In genomic region chr1:39418852-39419251, GRCm38 (mm10) we compare ENCODE assay signal across 23 mouse cellular contexts. TPM values are rescaled to one million over a fixed set of nuclear protein-coding genes. Genes with fewer than 3 reads are reported as not detected.
DNase-seq lines count a peak whose midpoint lies in the region; ATAC-seq and TF ChIP-seq lines count a peak whose summit lies in the region.
"Had no signal": no experiment of that assay in that cellular context is flagged by ENCODE, and none has a peak within 500 bp of the region (broad histone marks: within the 10 kb centered on the region; RNA-seq: fewer than 3 reads in every experiment).

No protein-coding gene starts in this region.

- no peak for TF ChIP-seq EP300 in heart, postnatal 0 days (IDR thresholded peaks at IDR 0.05; ENCODE audit: low read depth)

- no peak overlapping the region for H3K4me2 ChIP-seq in heart, postnatal 0 days (ENCODE audit: low read depth, low read length)
- H3K4me2 ChIP-seq: hindbrain, embryonic 12.5 days had no signal

- 46% methylated on average over 9 of the region's 9 CpGs for WGBS in heart, embryonic 10.5 days
- WGBS in heart, postnatal 0 days, result 55% methylated on average over 9 of the region's 9 CpGs

- no peak for ATAC-seq in heart, postnatal 0 days (ENCODE audit: insufficient read depth, low read depth)
- 0 out of 2 replicates have a peak, but pooled peaks have one; percentile 16 for ATAC-seq in erythroblast, adult 5-6 weeks (replicated peaks; ENCODE audit: low FRiP score, poor library complexity, severe bottlenecking)
- ATAC-seq: CD4-positive, CD25-positive, alpha-beta regulatory T cell, adult 4 months; forebrain, embryonic 14.5 days; hindbrain, embryonic 16.5 days; inflammation-experienced regulatory T-cells, adult 6 months had no signal

- H3K36me3 ChIP-seq in heart, embryonic 10.5 days, result no peaks in the 10 kb centered on the region; the same call in 1 of the 2 replicates
- H3K36me3 ChIP-seq in heart, postnatal 0 days (replicated peaks; ENCODE audit: control insufficient read depth, insufficient read depth, low read length), result no peaks in the 10 kb centered on the region
- H3K36me3 ChIP-seq: embryonic facial prominence, embryonic 10.5 days; forebrain, embryonic 10.5 days; hindbrain, embryonic 12.5 days had no signal

- no peak for DNase-seq in heart, embryonic 10.5 days (ENCODE audit: low spot score)
- DNase-seq in heart, adult 18-20 months, result no peak
- DNase-seq in heart, postnatal 0 days (ENCODE audit: low spot score), result no peak
- DNase-seq in heart, postnatal 4 days, result no peak
- DNase-seq in lung, postnatal 36 days, result peak; percentile 55
- DNase-seq in lung, postnatal 10 days, result no peak
- DNase-seq: adrenal gland, adult 8-10 months; adrenal gland, postnatal 36 days; B cell, adult 2 months; cerebellum, adult 2 months; cerebellum, postnatal 10 days; gastrocnemius, adult 2 months; gastrocnemius, postnatal 25 days; heart, postnatal 36 days had no signal

- H3K27me3 ChIP-seq in heart, embryonic 10.5 days (ENCODE audit: insufficient read depth, poor library complexity, severe bottlenecking), result no peaks in the 10 kb centered on the region
- H3K27me3 ChIP-seq in heart, postnatal 0 days (ENCODE audit: control insufficient read depth, insufficient read depth, low read length), result no peaks in the 10 kb centered on the region
- H3K27me3 ChIP-seq: hindbrain, embryonic 12.5 days had no signal

- no peak overlapping the region for H3K4me3 ChIP-seq in heart, embryonic 10.5 days
- H3K4me3 ChIP-seq in heart, postnatal 0 days (ENCODE audit: low read depth, low read length), result no peak overlapping the region
- H3K4me3 ChIP-seq: embryonic facial prominence, embryonic 10.5 days; erythroblast, embryonic 14.5 days; forebrain, embryonic 10.5 days; gastrocnemius, adult 2 months; hindbrain, embryonic 12.5 days had no signal

- H3K4me1 ChIP-seq in heart, embryonic 10.5 days, result peaks cover 20% of the 10 kb centered on the region
- H3K4me1 ChIP-seq in heart, postnatal 0 days (ENCODE audit: control insufficient read depth, insufficient read depth), result peaks cover 10% of the 10 kb centered on the region; the same call in 1 of the 2 replicates

- no peak for TF ChIP-seq CTCF in heart, postnatal 0 days (IDR thresholded peaks at IDR 0.05; ENCODE audit: low read depth)

- no peaks in the 10 kb centered on the region for H3K9me3 ChIP-seq in heart, embryonic 10.5 days
- no peaks in the 10 kb centered on the region for H3K9me3 ChIP-seq in heart, postnatal 0 days (replicated peaks; ENCODE audit: control insufficient read depth, low read length)
- H3K9me3 ChIP-seq: embryonic facial prominence, embryonic 10.5 days had no signal

- H3K27ac ChIP-seq in heart, embryonic 10.5 days, result peak overlapping the region; percentile 29; the same call in 1 of the 2 replicates
- H3K27ac ChIP-seq in heart, postnatal 0 days (ENCODE audit: low read depth), result peak overlapping the region; percentile 46; the same call in 1 of the 2 replicates
- H3K27ac ChIP-seq: embryonic facial prominence, embryonic 10.5 days; forebrain, embryonic 10.5 days; hindbrain, embryonic 12.5 days had no signal

- H3K9ac ChIP-seq in heart, postnatal 0 days (replicated peaks; ENCODE audit: low read depth, low read length), result no peak overlapping the region
- H3K9ac ChIP-seq: hindbrain, embryonic 12.5 days had no signal

RNA-seq across cellular contexts. Expression of gene Rpl31, which starts 51.2 kb away (rescaled TPM):
- polyA plus RNA-seq in heart, embryonic 10.5 days (2016; fragmentation: Nextera tagmentation; extraction: Ambion mirVana), result 325 and 422 TPM in 2 replicates
- total RNA-seq in heart, adult 18-20 months (2021), result 100 to 1,000 TPM; 431 to 565 TPM
- 189 and 198 TPM in 2 replicates for total RNA-seq in heart, postnatal 0 days (2014; rRNA removed; ENCODE audit: low replicate concordance)
- 325 and 330 TPM in 2 replicates for polyA plus RNA-seq in heart, postnatal 0 days (2015; fragmentation: Nextera tagmentation; extraction: Ambion mirVana)
- total RNA-seq in heart, postnatal 4 days (2021), result 100 to 1,000 TPM; 810 to 867 TPM
- total RNA-seq in erythroblast, adult 5-6 weeks (2015; ENCODE audit: low replicate concordance), result 473 and 504 TPM in 2 replicates
- 101 and 131 TPM in 2 replicates for total RNA-seq in erythroblast, adult 5-6 weeks (2017; ENCODE audit: low replicate concordance)

RNA-seq across cellular contexts. Expression of gene Tbc1d8, which starts 59.7 kb away (rescaled TPM):
- polyA plus RNA-seq in heart, embryonic 10.5 days (2016; fragmentation: Nextera tagmentation; extraction: Ambion mirVana), result 7.5 and 11.6 TPM in 2 replicates
- total RNA-seq in heart, adult 18-20 months (2021), result 1 to 10 TPM; 4.6 to 6.3 TPM
- total RNA-seq in heart, postnatal 0 days (2014; rRNA removed; ENCODE audit: low replicate concordance), result 10.2 and 16.7 TPM in 2 replicates
- polyA plus RNA-seq in heart, postnatal 0 days (2015; fragmentation: Nextera tagmentation; extraction: Ambion mirVana), result 6.4 TPM in 2 replicates
- 1 to 10 TPM; 8.1 to 8.9 TPM for total RNA-seq in heart, postnatal 4 days (2021)
- 29.5 and 36.5 TPM in 2 replicates for total RNA-seq in erythroblast, adult 5-6 weeks (2015; ENCODE audit: low replicate concordance)
- 9.6 and 12.0 TPM in 2 replicates for total RNA-seq in erythroblast, adult 5-6 weeks (2017; ENCODE audit: low replicate concordance)
